Mouse (Mus musculus) limb, embryonic 13.5 days (tissue): ENCODE results near the gene Ftl1. TPM values are rescaled to one million over a fixed set of nuclear protein-coding genes. Genes with fewer than 3 reads are reported as not detected.
"Not testable (repeated sequence)": the region's sequence is repeated elsewhere in the genome, so short reads cannot be mapped to it uniquely, and the experiment has no call there.

Source experiments
- ATAC-seq: fragments of 200-750 bp; cut with Nextera tagmentation; 2 replicates; pipeline ENCODE4 v1.8.0; 2017; ENCODE audit warnings: low read depth, moderate number of reproducible peaks, moderate TSS enrichment; ENCODE audit not compliant: low FRiP score
- H3K27ac ChIP-seq: fragments of 300-500 bp; sonication (generic); 2 replicates; pipeline ENCODE4 v1.5.1; 2015; ENCODE audit warnings: inconsistent platforms, mild to moderate bottlenecking, moderate library complexity
- H3K27me3 ChIP-seq: fragments of 300-500 bp; sonication (generic); 2 replicates; pipeline ENCODE4 v1.6.1; 2015; ENCODE audit warnings: mild to moderate bottlenecking, inconsistent platforms
- H3K36me3 ChIP-seq: fragments of 300-500 bp; sonication (generic); 2 replicates; pipeline ENCODE4 v1.6.1; 2015; ENCODE audit warnings: inconsistent platforms, mild to moderate bottlenecking, moderate library complexity
- H3K4me1 ChIP-seq: fragments of 300-500 bp; sonication (generic); 2 replicates; pipeline ENCODE4 v1.6.1; 2015; ENCODE audit warnings: inconsistent platforms
- H3K4me2 ChIP-seq: fragments of 300-500 bp; sonication (generic); replicated peaks from 2 replicates; pipeline ENCODE4 v1.6.1; 2015; ENCODE audit warnings: inconsistent platforms, mild to moderate bottlenecking, moderate library complexity
- H3K4me3 ChIP-seq: fragments of 300-500 bp; sonication (generic); 2 replicates; pipeline ENCODE4 v1.5.1; 2015; ENCODE audit warnings: moderate library complexity, mild to moderate bottlenecking, inconsistent platforms
- H3K9ac ChIP-seq: fragments of 300-500 bp; sonication (generic); 2 replicates; pipeline ENCODE4 v1.6.1; 2015; ENCODE audit warnings: mild to moderate bottlenecking, inconsistent platforms
- H3K9me3 ChIP-seq: fragments of 300-500 bp; sonication (generic); 2 replicates; pipeline ENCODE4 v1.6.1; 2016; ENCODE audit warnings: inconsistent platforms
- WGBS: fragments of 180-500 bp; shearing (Covaris S2); methylation state at CpG from one replicate; pipeline ENCODE4 v1.1.7; 2015; 5-methylcytosine and 5-hydroxymethylcytosine counted together
- polyA plus RNA-seq: library from polyadenylated mRNA; unstranded; fragments of >200 nt; fragmentation: Nextera tagmentation; extraction: Ambion mirVana; gene quantifications from 2 replicates; pipeline ENCODE4 v1.2.1, GENCODE M21; 2015

Gene Ftl1
- polyA plus RNA-seq, result 5,430 and 5,479 TPM in 2 replicates

- H3K9me3 ChIP-seq, H3K27me3 ChIP-seq: not testable (repeated sequence)
- Histone ChIP-seq H3K36me3 (peaks cover 66% of the 10 kb centered on the region), H3K9ac (peak within 1 kb of the TSS; percentile 91), H3K4me2 (peak within 1 kb of the TSS; percentile 88), H3K4me3 (peak within 1 kb of the TSS; percentile 89), H3K27ac (peak within 1 kb of the TSS; percentile 97), H3K4me1 (peaks cover 41% of the 10 kb centered on the region)
- WGBS, result 0% methylated on average over 37 of the region's 37 CpGs
- ATAC-seq, result peak; percentile 94
Measured at GRCm38 (mm10) chr7:45459564-45460140, at the start of gene Ftl1. Gene Ftl1 (minus strand): TSS chr7:45459884.

GRCm38 (mm10) chr7:45509181-45509882 lies 49.6 kb upstream of the Ftl1 start:
- Histone ChIP-seq H3K27ac (peak overlapping the region; percentile 86), H3K36me3 (peaks cover 36% of the 10 kb centered on the region), H3K9ac (peak overlapping the region; percentile 87), H3K27me3 (no peaks in the 10 kb centered on the region), H3K4me1 (peaks cover 22% of the 10 kb centered on the region), H3K9me3 (no peaks in the 10 kb centered on the region), H3K4me2 (peak overlapping the region; percentile 96), H3K4me3 (peak overlapping the region; percentile 65)
- no peak for ATAC-seq
- 28% methylated on average over 19 of the region's 19 CpGs for WGBS

- WGBS, result 77% methylated on average over 6 of the region's 6 CpGs
- H3K27ac ChIP-seq, result no peak overlapping the region
- peaks cover 22% of the 10 kb centered on the region for H3K4me1 ChIP-seq
- H3K27me3 ChIP-seq, result no peaks in the 10 kb centered on the region
- H3K9ac ChIP-seq, result peak overlapping the region; percentile 87
- H3K36me3 ChIP-seq, result peaks cover 44% of the 10 kb centered on the region
- no peak for ATAC-seq
- peak overlapping the region; percentile 96 for H3K4me2 ChIP-seq
- no peaks in the 10 kb centered on the region for H3K9me3 ChIP-seq
- peak overlapping the region; percentile 65 for H3K4me3 ChIP-seq
Measured at GRCm38 (mm10) chr7:45508561-45508960, 48.9 kb upstream of the Ftl1 start.

GRCm38 (mm10) chr7:45507583-45507982 lies 47.9 kb upstream of the Ftl1 start:
- Histone ChIP-seq H3K27ac (no peak overlapping the region), H3K27me3 (no peaks in the 10 kb centered on the region), H3K9me3 (no peaks in the 10 kb centered on the region), H3K9ac (no peak overlapping the region), H3K4me3 (no peak overlapping the region), H3K4me1 (peaks cover 22% of the 10 kb centered on the region), H3K36me3 (peaks cover 54% of the 10 kb centered on the region), H3K4me2 (no peak overlapping the region)
- 89% methylated on average over 6 of the region's 6 CpGs for WGBS
- ATAC-seq, result no peak

GRCm38 (mm10) chr7:45498427-45498826 lies 38.7 kb upstream of the Ftl1 start:
- WGBS, result 91% methylated on average over 6 of the region's 6 CpGs
- Histone ChIP-seq H3K9me3 (no peaks in the 10 kb centered on the region), H3K4me2 (no peak overlapping the region), H3K36me3 (peaks cover 97% of the 10 kb centered on the region), H3K27me3 (no peaks in the 10 kb centered on the region), H3K4me3 (no peak overlapping the region), H3K9ac (no peak overlapping the region), H3K4me1 (no peaks in the 10 kb centered on the region), H3K27ac (no peak overlapping the region)
- no peak for ATAC-seq

GRCm38 (mm10) chr7:45494548-45494947 lies 34.9 kb upstream of the Ftl1 start:
- Histone ChIP-seq H3K36me3 (peaks cover 77% of the 10 kb centered on the region), H3K9ac (no peak overlapping the region), H3K4me3 (no peak overlapping the region), H3K4me2 (no peak overlapping the region), H3K4me1 (peaks cover 12% of the 10 kb centered on the region), H3K27ac (no peak overlapping the region), H3K27me3 (no peaks in the 10 kb centered on the region), H3K9me3 (no peaks in the 10 kb centered on the region)
- 84% methylated on average over 9 of the region's 9 CpGs for WGBS
- ATAC-seq, result no peak

- Histone ChIP-seq H3K4me3 (no peak overlapping the region), H3K9me3 (no peaks in the 10 kb centered on the region), H3K4me2 (no peak overlapping the region), H3K27ac (no peak overlapping the region), H3K36me3 (peaks cover 61% of the 10 kb centered on the region), H3K4me1 (peaks cover 23% of the 10 kb centered on the region), H3K27me3 (no peaks in the 10 kb centered on the region), H3K9ac (no peak overlapping the region)
- no peak for ATAC-seq
- 94% methylated on average over 5 of the region's 5 CpGs for WGBS
Measured at GRCm38 (mm10) chr7:45492951-45493350, 33.3 kb upstream of the Ftl1 start.

GRCm38 (mm10) chr7:45492225-45492844 lies 32.7 kb upstream of the Ftl1 start:
- Histone ChIP-seq H3K36me3 (peaks cover 55% of the 10 kb centered on the region), H3K4me1 (peaks cover 28% of the 10 kb centered on the region), H3K4me3 (no peak overlapping the region), H3K9ac (no peak overlapping the region), H3K27me3 (no peaks in the 10 kb centered on the region), H3K27ac (no peak overlapping the region), H3K4me2 (no peak overlapping the region), H3K9me3 (no peaks in the 10 kb centered on the region)
- 94% methylated on average over 8 of the region's 8 CpGs for WGBS
- no peak for ATAC-seq

GRCm38 (mm10) chr7:45491264-45491663 lies 31.6 kb upstream of the Ftl1 start:
- H3K9me3 ChIP-seq, result no peaks in the 10 kb centered on the region
- H3K27me3 ChIP-seq, result no peaks in the 10 kb centered on the region
- H3K4me2 ChIP-seq, result peak overlapping the region; percentile 38
- no peak for ATAC-seq
- H3K4me1 ChIP-seq, result peaks cover 32% of the 10 kb centered on the region
- 20% methylated on average over 3 of the region's 3 CpGs for WGBS
- peak overlapping the region; percentile 31; the same call in 1 of the 2 replicates for H3K9ac ChIP-seq
- peaks cover 44% of the 10 kb centered on the region for H3K36me3 ChIP-seq
- H3K27ac ChIP-seq, result no peak overlapping the region
- no peak overlapping the region for H3K4me3 ChIP-seq

GRCm38 (mm10) chr7:45490822-45491221 lies 31.1 kb upstream of the Ftl1 start:
- no peak overlapping the region for H3K4me3 ChIP-seq
- H3K4me2 ChIP-seq, result peak overlapping the region; percentile 38

GRCm38 (mm10) chr7:45489578-45489977 lies 29.9 kb upstream of the Ftl1 start:
- Histone ChIP-seq H3K9me3 (no peaks in the 10 kb centered on the region), H3K27me3 (no peaks in the 10 kb centered on the region), H3K4me1 (peaks cover 32% of the 10 kb centered on the region), H3K27ac (no peak overlapping the region), H3K4me3 (no peak overlapping the region), H3K36me3 (peaks cover 27% of the 10 kb centered on the region), H3K9ac (no peak overlapping the region), H3K4me2 (peak overlapping the region; percentile 71; the same call in 1 of the 2 replicates)
- no peak for ATAC-seq
- WGBS, result 71% methylated on average over 7 of the region's 7 CpGs

More at GRCm38 (mm10) chr7:45490822-45491221, 31.1 kb upstream of the Ftl1 start:
- no peak for ATAC-seq
- WGBS, result 21% methylated on average over 9 of the region's 9 CpGs
- H3K27ac ChIP-seq, result no peak overlapping the region
- H3K4me1 ChIP-seq, result peaks cover 32% of the 10 kb centered on the region
- peaks cover 40% of the 10 kb centered on the region for H3K36me3 ChIP-seq
- peak overlapping the region; percentile 31; the same call in 1 of the 2 replicates for H3K9ac ChIP-seq
- H3K9me3 ChIP-seq, result no peaks in the 10 kb centered on the region
- no peaks in the 10 kb centered on the region for H3K27me3 ChIP-seq
